Mouse (Mus musculus): Measurements from ENCODE around the gene Slc4a4.

DNA sequence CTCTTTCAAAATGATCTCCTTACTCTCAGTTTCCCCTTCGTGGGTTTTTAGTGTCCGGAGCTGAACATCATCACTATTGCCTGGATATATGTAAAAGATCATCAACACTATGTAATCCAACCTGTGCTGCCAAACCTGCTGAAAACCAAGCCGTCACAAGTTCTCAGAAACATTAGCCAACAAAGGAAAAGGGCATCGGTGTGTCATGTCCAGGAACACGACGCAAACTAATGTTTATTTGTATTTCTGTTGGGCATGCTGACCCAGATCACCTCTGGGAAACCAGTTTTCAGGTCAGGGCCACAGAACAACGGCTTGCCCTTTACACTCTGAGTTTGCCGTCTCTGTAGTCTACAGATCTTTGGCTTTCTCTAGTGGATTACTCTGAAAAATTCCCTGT lies 146.0 kb downstream of the Slc4a4 start:
- TF ChIP-seq CTCF (IDR thresholded peaks at IDR 0.05; ENCODE audit: control insufficient read depth, insufficient read depth, low read length) = no peak
- TF ChIP-seq POLR2A (IDR thresholded peaks at IDR 0.05; ENCODE audit: borderline replicate concordance, control insufficient read depth, low read depth, low read length) = no peak
